Mouse (Mus musculus) left cerebral cortex, postnatal 4 days (tissue): Measurements from ENCODE around the gene Ankrd53. TPM values are rescaled to one million over a fixed set of nuclear protein-coding genes. Genes with fewer than 3 reads are reported as not detected.

Source experiments
- DNase-seq: peaks from one replicate; pipeline ENCODE4 v3.0.0-alpha.2; 2022
- intact Hi-C: fragments of 180-260 bp; cut with DNase I; formaldehyde crosslinking; loops from one replicate; pipeline ENCODE4 v1.15.1; 2025
- total RNA-seq, 2 experiments: library from RNA; stranded (reverse); gene quantifications; 2 replicates each; pipeline ENCODE4 v1.2.3; 2021

Gene Ankrd53
- not detected for total RNA-seq

GRCm38 (mm10) chr6:83762344-83762743 lies at the start of gene Ankrd53:
Gene Ankrd53, plus strand, starts transcription at chr6:83762644.
- DNase-seq: no peak
- intact Hi-C loops: no loop called here

- DNase-seq: no peak
- intact Hi-C loops: no loop called here
Observed at GRCm38 (mm10) chr6:83713271-83714136, 48.9 kb upstream of the Ankrd53 start.

- DNase-seq: peak; percentile 62
- intact Hi-C loops: no loop called here
Observed at GRCm38 (mm10) chr6:83714221-83715123, 48.0 kb upstream of the Ankrd53 start.

GRCm38 (mm10) chr6:83715461-83716196 lies 46.8 kb upstream of the Ankrd53 start:
- no peak for DNase-seq
- intact Hi-C loops: no loop called here

GRCm38 (mm10) chr6:83717026-83717425 lies 45.4 kb upstream of the Ankrd53 start:
- intact Hi-C loops: no loop called here
- DNase-seq: no peak

- intact Hi-C loops: no loop called here
- DNase-seq: no peak
Observed at GRCm38 (mm10) chr6:83722526-83722925, 39.9 kb upstream of the Ankrd53 start.

- no peak for DNase-seq
- intact Hi-C loops: no loop called here
Observed at GRCm38 (mm10) chr6:83727178-83727577, 35.3 kb upstream of the Ankrd53 start.

- intact Hi-C loops: no loop called here
- DNase-seq: no peak
Observed at GRCm38 (mm10) chr6:83728488-83728887, 34.0 kb upstream of the Ankrd53 start.

- intact Hi-C loops: no loop called here
- DNase-seq: no peak
Observed at GRCm38 (mm10) chr6:83729350-83729970, 33.0 kb upstream of the Ankrd53 start.

GRCm38 (mm10) chr6:83731128-83731527 lies 31.3 kb upstream of the Ankrd53 start:
- peak; percentile 74 for DNase-seq
- intact Hi-C loops: no loop called here

GRCm38 (mm10) chr6:83737311-83737710 lies 25.1 kb upstream of the Ankrd53 start:
- intact Hi-C loops: no loop called here
- no peak for DNase-seq

- no peak for DNase-seq
- intact Hi-C loops: no loop called here
Observed at GRCm38 (mm10) chr6:83738596-83738995, 23.8 kb upstream of the Ankrd53 start.

GRCm38 (mm10) chr6:83742761-83743160 lies 19.7 kb upstream of the Ankrd53 start, which contains the start of gene Atp6v1b1:
Gene Atp6v1b1, plus strand, starts transcription at chr6:83742990.
- DNase-seq: no peak
- intact Hi-C loops: no loop called here

GRCm38 (mm10) chr6:83743212-83743611 lies 19.2 kb upstream of the Ankrd53 start:
- DNase-seq: no peak
- intact Hi-C loops: no loop called here

- intact Hi-C loops: no loop called here
- DNase-seq: no peak
Observed at GRCm38 (mm10) chr6:83744126-83744525, 18.3 kb upstream of the Ankrd53 start.

GRCm38 (mm10) chr6:83744557-83744956 lies 17.9 kb upstream of the Ankrd53 start:
- intact Hi-C loops: no loop called here
- no peak for DNase-seq

- no peak for DNase-seq
- intact Hi-C loops: no loop called here
Observed at GRCm38 (mm10) chr6:83745466-83745865, 17.0 kb upstream of the Ankrd53 start.

GRCm38 (mm10) chr6:83749286-83749685 lies 13.2 kb upstream of the Ankrd53 start:
- intact Hi-C loops: no loop called here
- no peak for DNase-seq

GRCm38 (mm10) chr6:83750171-83750684 lies 12.2 kb upstream of the Ankrd53 start:
- DNase-seq: peak; percentile 60
- intact Hi-C loops: no loop called here

- DNase-seq: no peak
- intact Hi-C loops: no loop called here
Observed at GRCm38 (mm10) chr6:83756051-83756450, 6.4 kb upstream of the Ankrd53 start.
